Mouse (Mus musculus) megakaryocyte, embryonic 14.5 days (primary cell): ENCODE results near the gene Tex19.2. TPM values are rescaled to one million over a fixed set of nuclear protein-coding genes. Genes with fewer than 3 reads are reported as not detected.

Experiments used
- H3K27me3 ChIP-seq: replicated peaks from 2 replicates; pipeline ENCODE3; 2012; ENCODE audit warnings: inconsistent platforms
- H3K36me3 ChIP-seq: replicated peaks from 2 replicates; pipeline ENCODE3; 2012; ENCODE audit warnings: low read length, inconsistent platforms, mixed read lengths
- H3K4me1 ChIP-seq: 2 replicates; pipeline ENCODE4 v1.6.1; 2012; ENCODE audit warnings: inconsistent platforms
- H3K4me3 ChIP-seq: replicated peaks from 2 replicates; pipeline ENCODE3; 2012; ENCODE audit warnings: moderate library complexity, mild to moderate bottlenecking, inconsistent platforms
- H3K9me3 ChIP-seq: 2 replicates; pipeline ENCODE4 v1.6.1; 2012; ENCODE audit warnings: inconsistent platforms
- FLI1 ChIP-seq: IDR thresholded peaks from 2 replicates; pipeline ENCODE4 v1.6.1; 2012; ENCODE audit warnings: low read length, inconsistent platforms, mixed read lengths
- GATA1 ChIP-seq: IDR thresholded peaks from 3 replicates; pipeline ENCODE4 v1.6.1; 2012; ENCODE audit warnings: mixed read lengths, low read length, inconsistent platforms, borderline replicate concordance
- polyA plus RNA-seq: library from polyadenylated mRNA; stranded (reverse); fragments of >175 nt; gene quantifications from 2 replicates; pipeline ENCODE4 v1.2.3, GENCODE M21; 2012; ENCODE audit warnings: low replicate concordance; ENCODE audit not compliant: insufficient read depth

Tex19.2 gene
- polyA plus RNA-seq, 1 experiment, result 0.08 TPM

- H3K4me3 ChIP-seq, result no peak overlapping the region
- TF ChIP-seq GATA1, result no peak
- no peak for TF ChIP-seq FLI1
- H3K27me3 ChIP-seq, result peaks cover 54% of the 10 kb centered on the region
- no peaks in the 10 kb centered on the region for H3K9me3 ChIP-seq
- peaks cover 24% of the 10 kb centered on the region for H3K4me1 ChIP-seq
- H3K36me3 ChIP-seq, result no peaks in the 10 kb centered on the region
These were observed 50.6 kb downstream of the Tex19.2 start for GRCm38 (mm10) chr11:121067895-121068294.

Other genes with a start within 250 kb of the Tex19.2 start
- gene Ccdc57, start 185.8 kb downstream of the Tex19.2 start, polyA plus RNA-seq, result 2.0 TPM in 1 of 2 replicates, not detected in the other
- gene Slc16a3, start 170.2 kb downstream of the Tex19.2 start, polyA plus RNA-seq, result 673 and 816 TPM in 2 replicates
- 152 and 176 TPM in 2 replicates for gene Csnk1d, start 127.3 kb downstream of the Tex19.2 start, polyA plus RNA-seq
- gene Cd7, start 79.3 kb downstream of the Tex19.2 start, polyA plus RNA-seq, result 28.5 and 38.2 TPM in 2 replicates
- gene Sectm1b, start 55.1 kb downstream of the Tex19.2 start, polyA plus RNA-seq, result not detected in 2 replicates
- gene Sectm1a, start 37.5 kb downstream of the Tex19.2 start, polyA plus RNA-seq, result not detected in 2 replicates
- not detected in 2 replicates for gene Tex19.1, start 27.5 kb upstream of the Tex19.2 start, polyA plus RNA-seq
- gene Uts2r, start 41.6 kb upstream of the Tex19.2 start, polyA plus RNA-seq, result not detected in 2 replicates
- gene Hexdc, start 85.8 kb upstream of the Tex19.2 start, polyA plus RNA-seq, result 3.7 and 4.2 TPM in 2 replicates
- 4.5 and 7.6 TPM in 2 replicates for gene Ogfod3, start 86.0 kb upstream of the Tex19.2 start, polyA plus RNA-seq
- 1.1 and 9.5 TPM in 2 replicates for gene Cybc1, start 110.6 kb upstream of the Tex19.2 start, polyA plus RNA-seq
- 10.2 and 13.3 TPM in 2 replicates for gene Narf, start 118.6 kb upstream of the Tex19.2 start, polyA plus RNA-seq
- gene Foxk2, start 141.3 kb upstream of the Tex19.2 start, polyA plus RNA-seq, result 24.9 and 43.6 TPM in 2 replicates
- 5.5 and 5.6 TPM in 2 replicates for gene Wdr45b, start 235.8 kb upstream of the Tex19.2 start, polyA plus RNA-seq